Mouse (Mus musculus) embryonic facial prominence, embryonic 11.5 days (tissue): ENCODE results near the gene Cd5. TPM values are rescaled to one million over a fixed set of nuclear protein-coding genes. Genes with fewer than 3 reads are reported as not detected.

Experiments
- polyA plus RNA-seq: library from polyadenylated mRNA; unstranded; fragments of >200 nt; fragmentation: Nextera tagmentation; extraction: Ambion mirVana; gene quantifications from 2 replicates; pipeline ENCODE4 v1.2.1, GENCODE M21; 2014

Gene Cd5
- polyA plus RNA-seq, 1 experiment from 2014 or later: 0.15 TPM

Other genes starting within 250 kb of the Cd5 start
- 61.7 and 64.6 TPM in 2 replicates for gene Cpsf7, start 213.7 kb downstream of the Cd5 start, polyA plus RNA-seq
- gene Sdhaf2, start 212.9 kb downstream of the Cd5 start, polyA plus RNA-seq: 60.4 and 66.2 TPM in 2 replicates
- gene Tmem216, start 182.8 kb downstream of the Cd5 start, polyA plus RNA-seq: 65.2 and 69.0 TPM in 2 replicates
- gene Cyb561a3, start 161.8 kb downstream of the Cd5 start, polyA plus RNA-seq: 13.7 and 13.8 TPM in 2 replicates
- gene Tmem138, start 161.6 kb downstream of the Cd5 start, polyA plus RNA-seq: 48.8 and 49.3 TPM in 2 replicates
- 400 and 408 TPM in 2 replicates for gene Ddb1, start 133.7 kb downstream of the Cd5 start, polyA plus RNA-seq
- 20.0 and 23.3 TPM in 2 replicates for gene Tkfc, start 133.3 kb downstream of the Cd5 start, polyA plus RNA-seq
- 0.73 and 0.96 TPM in 2 replicates for gene Vwce, start 104.8 kb downstream of the Cd5 start, polyA plus RNA-seq
- not detected in 2 replicates for gene Pga5, start 60.9 kb downstream of the Cd5 start, polyA plus RNA-seq
- 26.2 and 31.8 TPM in 2 replicates for gene Vps37c, start 50.3 kb downstream of the Cd5 start, polyA plus RNA-seq
- gene Cd6, start 91.1 kb upstream of the Cd5 start, polyA plus RNA-seq: not detected in 2 replicates
- gene Slc15a3, start 100.7 kb upstream of the Cd5 start, polyA plus RNA-seq: 0.24 and 0.67 TPM in 2 replicates
- gene Tmem132a, start 130.9 kb upstream of the Cd5 start, polyA plus RNA-seq: 51.5 and 60.8 TPM in 2 replicates
- 64.9 and 67.5 TPM in 2 replicates for gene Tmem109, start 143.0 kb upstream of the Cd5 start, polyA plus RNA-seq
- gene Prpf19, start 156.2 kb upstream of the Cd5 start, polyA plus RNA-seq: 46.7 and 48.4 TPM in 2 replicates
- not detected in 2 replicates for gene Zp1, start 181.6 kb upstream of the Cd5 start, polyA plus RNA-seq
- gene Ptgdr2, start 198.2 kb upstream of the Cd5 start, polyA plus RNA-seq: not detected in 2 replicates
- gene Ccdc86, start 210.3 kb upstream of the Cd5 start, polyA plus RNA-seq: 24.0 and 25.1 TPM in 2 replicates
- not detected in 2 replicates for gene Ms4a10, start 235.7 kb upstream of the Cd5 start, polyA plus RNA-seq